Mouse (Mus musculus): ENCODE results near the gene Neb. TPM values are rescaled to one million over a fixed set of nuclear protein-coding genes. Genes with fewer than 3 reads are reported as not detected.

The Neb gene
- total RNA-seq (2021) = 10 to 100 TPM; 23.2 to 73.6 TPM
- long read RNA-seq, experiment 1, partial matches to known transcripts = 0 of 1 reads
- long read RNA-seq, experiment 1, other reads (novel, unspliced or antisense) = 1 of 1 reads
- long read RNA-seq, experiment 2, partial matches to known transcripts = 1 of 4 reads
- long read RNA-seq, experiment 2, other reads (novel, unspliced or antisense) = 1 of 4 reads

DNA sequence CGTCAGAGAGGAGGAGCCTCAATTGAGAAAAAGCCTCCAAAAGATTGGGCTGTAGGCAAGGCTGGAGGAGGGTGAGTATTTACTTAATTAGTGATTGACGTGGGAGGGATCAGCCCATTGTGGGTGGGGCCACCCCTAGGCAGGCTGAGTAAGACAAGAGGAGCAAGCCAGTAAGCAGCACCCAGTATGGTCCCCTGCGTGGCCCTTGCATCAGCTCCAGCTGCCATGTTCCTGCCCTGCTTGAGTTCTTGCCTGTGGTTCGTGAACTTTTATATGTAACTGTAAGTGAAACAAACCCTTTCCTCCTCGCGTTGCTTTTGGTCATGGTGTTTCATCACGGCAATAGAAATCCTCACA, at the start of gene Neb:
TSS of gene Neb (minus strand) at position 27 of the 357 bp plus-strand sequence.
- DNase-seq (ENCODE audit: low spot score in 2 of 2) = no peak

DNA sequence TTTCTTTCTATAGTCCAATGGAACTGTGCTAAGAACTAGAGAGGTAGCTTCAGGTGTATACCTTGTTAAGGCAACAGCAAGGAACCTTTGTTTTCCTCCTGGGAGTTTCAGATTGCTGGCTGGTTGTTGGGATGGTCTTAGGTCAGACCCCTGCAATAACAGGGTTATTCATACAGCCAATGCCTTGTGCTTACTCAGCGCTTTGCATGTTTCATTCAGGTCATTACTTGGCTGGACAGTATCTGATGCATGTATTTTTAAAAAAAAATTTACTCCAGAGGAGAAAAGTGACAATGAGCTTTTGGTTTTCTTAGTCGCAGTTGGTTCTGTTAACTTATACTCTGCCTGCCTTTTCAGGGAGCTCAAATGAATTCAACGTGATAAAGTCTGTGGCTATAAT, 49.1 kb upstream of the Neb start:
- DNase-seq (ENCODE audit: low spot score in 2 of 2) = no peak

- DNase-seq (ENCODE audit: low spot score in 2 of 2) = no peak
Measured at GRCm38 (mm10) chr2:52426041-52426440, 47.8 kb upstream of the Neb start.

- DNase-seq (ENCODE audit: low spot score in 2 of 2) = no peak
Measured at GRCm38 (mm10) chr2:52425523-52425795, 47.2 kb upstream of the Neb start.

- DNase-seq (ENCODE audit: low spot score in 2 of 2) = peak; percentile 95 to 100
Measured at GRCm38 (mm10) chr2:52424747-52425522, 46.7 kb upstream of the Neb start, which contains the start of gene Arl5a. Gene Arl5a (minus strand): TSS chr2:52424901.

- DNase-seq (ENCODE audit: low spot score in 2 of 2) = peak in 1 of 2 experiments; percentile 19
Measured at GRCm38 (mm10) chr2:52424248-52424728, 46.0 kb upstream of the Neb start.

- DNase-seq (ENCODE audit: low spot score in 2 of 2) = no peak
Measured at GRCm38 (mm10) chr2:52423611-52424247, 45.5 kb upstream of the Neb start.

- DNase-seq (ENCODE audit: low spot score in 2 of 2) = no peak
Measured at GRCm38 (mm10) chr2:52422871-52423610, 44.8 kb upstream of the Neb start.

DNA sequence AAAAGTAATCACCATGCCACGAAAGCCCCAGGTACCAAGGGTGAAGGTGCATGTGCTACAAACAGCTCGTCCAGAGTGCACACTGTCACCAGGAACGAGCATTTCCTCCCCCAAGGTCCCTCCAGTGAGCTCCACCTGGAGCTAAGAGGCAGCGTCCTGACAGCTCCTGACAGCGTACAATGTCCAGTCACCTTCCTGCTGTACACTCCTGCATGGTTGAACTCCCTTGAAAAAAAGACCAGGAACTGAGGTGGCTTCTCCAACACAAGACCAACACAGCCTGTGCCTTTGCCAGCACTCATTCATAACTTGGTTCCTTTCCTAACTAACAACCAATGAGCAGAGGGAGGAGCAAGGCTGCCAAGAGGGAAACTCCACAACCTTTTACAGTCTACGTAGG, 42.9 kb upstream of the Neb start:
- no peak for DNase-seq (ENCODE audit: low spot score in 2 of 2)

DNA sequence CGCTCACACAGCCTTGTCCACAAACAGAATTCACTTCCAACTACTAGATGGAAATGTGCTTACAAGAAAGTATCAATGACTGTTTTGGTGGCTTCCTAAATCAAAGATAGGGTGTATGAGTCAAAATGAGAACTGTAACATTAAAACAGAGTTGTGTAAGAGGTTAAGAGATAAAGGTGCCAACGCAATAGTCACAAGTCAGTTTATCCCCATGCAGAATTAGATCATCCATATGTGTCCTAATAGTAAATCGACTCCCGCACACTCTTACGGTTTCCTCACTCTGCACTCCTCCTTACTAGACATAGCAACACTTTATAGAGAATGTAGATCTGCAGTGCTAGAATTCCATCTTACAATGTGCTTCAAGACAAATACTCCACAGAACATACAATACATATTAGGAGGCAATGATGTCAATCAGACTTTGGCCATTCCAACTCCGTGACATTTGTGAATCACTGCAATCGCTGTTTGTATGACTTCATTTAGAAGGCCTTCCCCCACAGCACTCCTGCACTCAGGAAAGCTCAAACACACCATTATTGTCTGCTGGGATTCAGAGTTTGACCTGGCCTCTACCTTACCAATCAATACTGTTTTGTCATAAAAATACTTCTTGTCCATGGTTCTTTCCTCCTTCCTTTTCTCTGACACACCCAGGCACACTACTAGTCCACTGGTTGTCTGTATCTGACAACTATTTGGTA, 41.9 kb upstream of the Neb start:
- DNase-seq (ENCODE audit: low spot score in 2 of 2) = no peak

GRCm38 (mm10) chr2:52419295-52419694, 41.0 kb upstream of the Neb start:
- DNase-seq (ENCODE audit: low spot score in 2 of 2) = no peak

GRCm38 (mm10) chr2:52412524-52413037, 34.3 kb upstream of the Neb start:
- DNase-seq (ENCODE audit: low spot score in 2 of 2) = no peak

DNA sequence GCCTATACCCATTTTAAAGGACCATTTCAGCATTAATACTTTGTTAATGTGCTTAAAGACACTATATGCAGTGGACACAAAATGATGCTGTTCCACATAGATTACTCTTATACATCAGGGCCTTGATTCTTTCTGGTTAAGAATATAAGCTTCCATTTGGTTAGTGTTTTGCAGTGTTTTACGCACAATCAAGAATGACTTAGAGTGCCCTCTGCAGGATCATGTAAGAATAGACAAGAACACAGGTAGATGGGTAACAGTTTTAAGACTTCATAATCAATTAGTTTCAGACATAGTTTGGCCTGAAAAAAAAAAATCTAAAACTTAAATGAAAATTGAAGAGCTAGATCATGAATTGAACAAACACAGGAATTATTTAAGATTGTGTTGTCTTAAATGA, 28.2 kb upstream of the Neb start:
- DNase-seq (ENCODE audit: low spot score in 2 of 2) = no peak

- no peak for DNase-seq (ENCODE audit: low spot score in 2 of 2)
Measured at GRCm38 (mm10) chr2:52405238-52405637, 27.0 kb upstream of the Neb start.

- no peak for DNase-seq (ENCODE audit: low spot score in 2 of 2)
Measured at GRCm38 (mm10) chr2:52394529-52394928, 16.3 kb upstream of the Neb start.

GRCm38 (mm10) chr2:52390415-52390975, 12.2 kb upstream of the Neb start:
- no peak for DNase-seq (ENCODE audit: low spot score in 2 of 2)

- no peak for DNase-seq (ENCODE audit: low spot score in 2 of 2)
Measured at GRCm38 (mm10) chr2:52389975-52390374, 11.7 kb upstream of the Neb start.

DNA sequence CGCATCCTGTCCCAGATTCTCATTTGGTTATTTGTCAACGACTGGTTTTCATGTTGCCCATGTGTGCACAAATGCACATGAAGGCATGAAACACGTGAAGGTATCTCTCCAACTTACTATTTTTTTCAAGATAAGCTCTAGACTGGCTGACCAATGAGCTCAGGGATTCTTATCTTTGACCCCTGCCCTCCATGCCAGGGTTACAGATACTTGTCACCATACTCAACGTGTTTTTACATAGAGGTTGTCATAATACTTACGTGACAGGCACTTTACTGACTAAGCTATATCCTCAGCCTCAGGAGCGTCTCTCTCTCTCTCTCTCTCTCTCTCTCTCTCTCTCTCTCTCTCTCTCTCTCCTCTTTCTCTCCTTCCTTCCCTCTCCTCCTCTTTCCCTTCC, 8.2 kb upstream of the Neb start:
- DNase-seq (ENCODE audit: low spot score in 2 of 2) = no peak

GRCm38 (mm10) chr2:52386037-52386436, 7.8 kb upstream of the Neb start:
- DNase-seq (ENCODE audit: low spot score in 2 of 2) = no peak

DNA sequence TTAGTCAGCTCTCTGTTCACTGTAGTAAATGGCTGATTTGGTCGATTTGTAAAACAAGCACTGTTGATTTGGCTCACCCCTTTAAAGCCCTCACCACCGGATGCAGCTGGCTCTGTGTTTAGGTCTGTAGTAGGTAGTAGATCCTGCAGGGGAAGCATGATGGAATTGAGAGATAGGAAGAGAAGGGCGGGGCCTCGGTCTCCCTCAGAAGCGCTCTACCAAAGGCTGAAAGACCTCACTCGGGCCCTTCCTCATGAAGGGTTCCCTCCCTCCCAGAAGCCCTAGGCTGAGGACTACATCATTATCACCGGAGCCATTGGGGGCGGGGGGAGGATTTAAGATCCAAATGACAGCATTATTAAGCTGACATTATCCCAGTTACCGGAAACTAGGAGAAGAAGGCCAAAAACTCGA, 581 bp upstream of the Neb start:
- no peak for DNase-seq (ENCODE audit: low spot score in 2 of 2)

All from adrenal gland, postnatal 4 days (tissue).